Mouse (Mus musculus) embryonic facial prominence, embryonic 15.5 days (tissue): ENCODE data around the gene Sipa1l2. TPM values are rescaled to one million over a fixed set of nuclear protein-coding genes. Genes with fewer than 3 reads are reported as not detected.

ENCODE experiments used
- ATAC-seq: fragments of 200-750 bp; cut with Nextera tagmentation; 2 replicates; pipeline ENCODE4 v1.8.0; 2017; ENCODE audit warnings: low read depth, moderate TSS enrichment; ENCODE audit not compliant: insufficient number of reproducible peaks, low FRiP score, low TSS enrichment
- H3K27ac ChIP-seq: fragments of 300-500 bp; sonication (generic); replicated peaks from 2 replicates; pipeline ENCODE4 v1.5.1; 2015; ENCODE audit warnings: mild to moderate bottlenecking, inconsistent platforms
- H3K27me3 ChIP-seq: fragments of 300-500 bp; sonication (generic); 2 replicates; pipeline ENCODE4 v1.6.1; 2015; ENCODE audit warnings: inconsistent platforms
- H3K36me3 ChIP-seq: fragments of 300-500 bp; sonication (generic); 2 replicates; pipeline ENCODE4 v1.6.1; 2015; ENCODE audit warnings: mild to moderate bottlenecking, inconsistent platforms
- H3K4me1 ChIP-seq: fragments of 300-500 bp; sonication (generic); 2 replicates; pipeline ENCODE4 v1.6.1; 2015; ENCODE audit warnings: inconsistent platforms
- H3K4me2 ChIP-seq: fragments of 300-500 bp; sonication (generic); replicated peaks from 2 replicates; pipeline ENCODE4 v1.6.1; 2015; ENCODE audit warnings: mild to moderate bottlenecking, inconsistent platforms
- H3K4me3 ChIP-seq: fragments of 300-500 bp; sonication (generic); replicated peaks from 2 replicates; pipeline ENCODE4 v1.5.1; 2015; ENCODE audit warnings: mild to moderate bottlenecking, inconsistent platforms
- H3K9ac ChIP-seq: fragments of 300-500 bp; sonication (generic); 2 replicates; pipeline ENCODE4 v1.6.1; 2015; ENCODE audit warnings: inconsistent platforms
- H3K9me3 ChIP-seq: fragments of 300-500 bp; sonication (generic); replicated peaks from 2 replicates; pipeline ENCODE4 v1.6.1; 2016; ENCODE audit warnings: inconsistent platforms
- WGBS: fragments of 180-500 bp; shearing (Covaris S2); methylation state at CpG from one replicate; pipeline ENCODE4 v1.1.7; 2015; 5-methylcytosine and 5-hydroxymethylcytosine counted together
- polyA plus RNA-seq: library from polyadenylated mRNA; unstranded; fragments of >200 nt; fragmentation: Nextera tagmentation; extraction: Ambion mirVana; gene quantifications from 2 replicates; pipeline ENCODE4 v1.2.1, GENCODE M21; 2015

The Sipa1l2 gene
- polyA plus RNA-seq, 1 experiment from 2014 or later = 12.6 TPM

GRCm38 (mm10) chr8:125574280-125574679, 4.7 kb upstream of the Sipa1l2 start:
- no peak overlapping the region for H3K4me3 ChIP-seq
- 26% methylated on average over 4 of the region's 4 CpGs for whole genome bisulfite sequencing
- no peak for ATAC-seq
- H3K27ac ChIP-seq = no peak overlapping the region
- H3K27me3 ChIP-seq = no peaks in the 10 kb centered on the region
- H3K9me3 ChIP-seq = no peaks in the 10 kb centered on the region
- H3K9ac ChIP-seq = no peak overlapping the region
- no peaks in the 10 kb centered on the region for H3K36me3 ChIP-seq
- peaks cover 5% of the 10 kb centered on the region for H3K4me1 ChIP-seq
- no peak overlapping the region for H3K4me2 ChIP-seq

DNA sequence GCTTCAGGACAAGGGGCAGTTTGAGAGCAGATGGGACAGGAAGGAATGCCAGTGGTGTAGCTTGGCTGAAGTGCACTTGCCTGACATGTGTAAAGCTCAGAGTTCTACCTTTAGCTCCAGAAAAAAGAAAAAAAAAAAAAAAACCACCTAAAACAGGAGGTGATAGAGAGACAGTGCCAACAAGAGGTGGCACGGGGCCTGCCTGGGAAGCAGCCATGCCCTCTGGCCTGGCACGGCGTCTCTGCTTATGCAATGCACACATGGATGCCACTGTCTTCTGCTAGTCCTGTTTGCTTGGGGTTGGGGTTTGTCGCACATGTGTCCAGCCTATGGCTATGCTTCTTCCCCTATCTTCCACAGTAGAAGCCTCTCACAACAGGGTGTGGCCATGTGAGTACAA, 2.6 kb upstream of the Sipa1l2 start:
- Histone ChIP-seq H3K9me3 (no peaks in the 10 kb centered on the region), H3K27me3 (no peaks in the 10 kb centered on the region), H3K4me1 (peaks cover 18% of the 10 kb centered on the region), H3K9ac (no peak overlapping the region), H3K4me3 (no peak overlapping the region), H3K36me3 (no peaks in the 10 kb centered on the region), H3K27ac (no peak overlapping the region), H3K4me2 (no peak overlapping the region)
- ATAC-seq = no peak
- WGBS = 94% methylated on average over 4 of the region's 4 CpGs

- Histone ChIP-seq H3K36me3 (no peaks in the 10 kb centered on the region), H3K4me3 (no peak overlapping the region), H3K9me3 (no peaks in the 10 kb centered on the region), H3K4me1 (peaks cover 18% of the 10 kb centered on the region), H3K9ac (no peak overlapping the region), H3K4me2 (no peak overlapping the region), H3K27ac (no peak overlapping the region), H3K27me3 (no peaks in the 10 kb centered on the region)
- ATAC-seq = no peak
- WGBS = 63% methylated on average over 12 of the region's 12 CpGs
Measured at GRCm38 (mm10) chr8:125570835-125571465, 1.3 kb upstream of the Sipa1l2 start.

GRCm38 (mm10) chr8:125570389-125570788, 781 bp upstream of the Sipa1l2 start:
- Histone ChIP-seq H3K27ac (0 out of 2 replicates have a peak overlapping the region, but pooled peaks have one; percentile 5), H3K36me3 (no peaks in the 10 kb centered on the region), H3K9ac (peak overlapping the region; percentile 40), H3K4me1 (peaks cover 18% of the 10 kb centered on the region), H3K9me3 (no peaks in the 10 kb centered on the region), H3K4me3 (peak overlapping the region; percentile 69), H3K27me3 (no peaks in the 10 kb centered on the region), H3K4me2 (peak overlapping the region; percentile 89)
- no peak for ATAC-seq
- 13% methylated on average over 13 of the region's 13 CpGs for WGBS

DNA sequence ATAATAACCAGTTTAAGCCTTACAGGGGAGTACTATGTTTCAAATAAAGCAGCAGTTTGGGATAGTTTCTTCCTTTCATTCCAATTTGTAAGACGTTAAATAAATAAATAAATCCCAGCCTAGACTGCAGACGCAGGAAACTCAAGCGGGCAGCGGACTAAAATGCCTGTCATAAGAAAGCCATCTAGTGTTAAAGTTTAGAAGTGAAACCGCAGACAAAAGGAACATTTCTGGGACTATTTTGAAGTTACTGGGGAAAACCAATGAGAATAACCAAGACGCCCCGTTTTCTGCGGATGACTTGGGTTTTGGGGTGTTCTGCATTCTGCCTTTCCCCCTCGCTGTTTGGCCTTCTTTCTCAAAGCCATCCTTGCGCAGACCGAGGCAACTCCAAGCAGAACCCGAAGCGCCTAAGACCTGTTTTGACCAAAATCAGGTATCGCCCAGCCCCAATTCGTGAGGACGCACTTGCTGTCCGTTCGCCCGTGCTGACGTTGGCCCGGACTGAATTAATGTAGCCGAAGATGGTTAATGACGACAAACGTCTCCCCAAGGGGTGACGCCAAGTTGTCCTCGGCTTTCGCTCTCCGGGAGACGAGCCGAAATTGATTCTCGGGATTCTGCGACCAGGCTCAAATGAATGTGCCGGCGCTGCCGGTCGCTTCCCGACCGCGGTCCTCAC, 616 bp downstream of the Sipa1l2 start:
- Histone ChIP-seq H3K36me3 (no peaks in the 10 kb centered on the region), H3K9ac (peak overlapping the region; percentile 73), H3K27me3 (no peaks in the 10 kb centered on the region), H3K27ac (peak overlapping the region; percentile 69), H3K4me3 (peak overlapping the region; percentile 69), H3K4me2 (peak overlapping the region; percentile 89), H3K4me1 (peaks cover 21% of the 10 kb centered on the region), H3K9me3 (no peaks in the 10 kb centered on the region)
- WGBS = under 1% methylated on average over 39 of the region's 39 CpGs
- no peak for ATAC-seq

DNA sequence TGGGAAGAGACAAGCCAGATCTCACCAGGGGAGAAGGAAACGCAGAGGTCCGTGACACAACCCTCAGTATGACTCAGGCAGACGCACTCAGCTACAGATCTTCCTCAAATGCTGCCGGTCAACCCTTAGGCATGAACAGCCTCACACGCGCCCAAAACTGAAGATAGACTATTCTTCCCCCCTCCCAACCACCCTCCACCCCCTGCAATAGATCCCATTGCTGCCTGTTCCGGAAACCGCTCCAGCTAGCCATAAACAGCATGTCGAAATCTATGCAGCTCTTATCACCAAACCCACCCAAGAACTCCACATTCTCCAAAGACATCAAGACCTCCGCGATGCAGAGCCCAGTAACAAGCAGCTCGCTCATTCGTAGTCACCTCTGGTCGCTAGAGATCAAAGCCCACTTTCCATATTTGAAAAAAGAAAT, 1.2 kb downstream of the Sipa1l2 start:
- ATAC-seq = no peak
- Histone ChIP-seq H3K27me3 (no peaks in the 10 kb centered on the region), H3K27ac (0 out of 2 replicates have a peak overlapping the region, but pooled peaks have one; percentile 69), H3K9ac (no peak overlapping the region), H3K4me3 (peak overlapping the region; percentile 69), H3K36me3 (no peaks in the 10 kb centered on the region), H3K4me2 (peak overlapping the region; percentile 89), H3K9me3 (no peaks in the 10 kb centered on the region), H3K4me1 (peaks cover 21% of the 10 kb centered on the region)
- under 1% methylated on average over 14 of the region's 14 CpGs for whole genome bisulfite sequencing

DNA sequence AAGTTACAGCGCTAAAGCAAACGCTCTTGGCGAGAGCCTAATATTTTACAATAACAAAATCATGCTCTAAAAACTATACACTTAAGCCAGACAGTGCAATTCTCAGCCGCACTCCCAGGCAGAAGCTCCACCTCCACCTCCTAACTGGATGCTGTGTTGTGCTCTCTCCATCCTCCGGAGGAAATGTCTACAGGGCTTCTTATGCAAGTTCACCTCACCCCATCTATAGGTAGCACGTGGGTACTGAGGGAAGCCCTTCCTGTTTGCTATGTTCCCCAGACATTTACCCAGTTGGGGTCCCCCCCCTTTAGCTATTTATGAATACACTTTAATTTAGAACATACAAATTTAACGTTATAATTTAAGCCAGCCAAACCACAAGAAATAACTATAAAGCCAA, 2.0 kb downstream of the Sipa1l2 start:
- peak overlapping the region; percentile 69 for H3K4me3 ChIP-seq

DNA sequence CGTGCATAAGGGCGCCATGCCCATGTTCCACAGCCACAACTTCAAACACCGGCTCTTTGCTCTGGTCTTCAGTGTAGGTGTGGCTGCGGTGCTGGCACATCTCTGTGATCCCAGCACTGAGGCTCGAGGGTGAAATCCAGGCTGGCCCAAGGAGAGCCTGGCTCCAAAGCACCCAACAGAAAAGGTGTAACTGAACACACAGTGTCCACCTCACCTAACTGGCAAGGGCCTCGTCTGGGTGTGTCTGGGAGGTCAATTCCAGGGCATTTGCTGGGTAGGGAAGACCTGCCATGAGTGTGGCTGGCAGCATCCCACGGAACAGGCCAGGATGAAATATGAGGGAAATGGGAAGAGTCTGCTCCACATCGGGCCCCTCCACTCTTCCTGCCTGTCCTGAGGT, 6.7 kb downstream of the Sipa1l2 start:
- Histone ChIP-seq H3K9ac (no peak overlapping the region), H3K4me2 (no peak overlapping the region), H3K9me3 (no peaks in the 10 kb centered on the region), H3K4me1 (peaks cover 56% of the 10 kb centered on the region), H3K27ac (no peak overlapping the region; the same call in 1 of the 2 replicates), H3K27me3 (no peaks in the 10 kb centered on the region), H3K36me3 (no peaks in the 10 kb centered on the region), H3K4me3 (no peak overlapping the region)
- ATAC-seq = no peak
- WGBS = 63% methylated on average over 8 of the region's 8 CpGs

More for the DNA sequence above, 2.0 kb downstream of the Sipa1l2 start:
- Histone ChIP-seq H3K27me3 (no peaks in the 10 kb centered on the region), H3K9me3 (no peaks in the 10 kb centered on the region), H3K9ac (no peak overlapping the region), H3K27ac (no peak overlapping the region), H3K36me3 (no peaks in the 10 kb centered on the region), H3K4me2 (peak overlapping the region; percentile 89), H3K4me1 (peaks cover 27% of the 10 kb centered on the region)
- no peak for ATAC-seq
- WGBS = 40% methylated on average over 7 of the region's 7 CpGs

GRCm38 (mm10) chr8:125560825-125561490, 8.7 kb downstream of the Sipa1l2 start:
- H3K27ac ChIP-seq = peak overlapping the region; percentile 29; the same call in 1 of the 2 replicates
- no peaks in the 10 kb centered on the region for H3K36me3 ChIP-seq
- H3K9ac ChIP-seq = no peak overlapping the region
- no peak for ATAC-seq
- peaks cover 69% of the 10 kb centered on the region for H3K4me1 ChIP-seq
- no peaks in the 10 kb centered on the region for H3K9me3 ChIP-seq
- no peak overlapping the region for H3K4me2 ChIP-seq
- H3K4me3 ChIP-seq = no peak overlapping the region
- no peaks in the 10 kb centered on the region for H3K27me3 ChIP-seq
- whole genome bisulfite sequencing = 63% methylated on average over 11 of the region's 11 CpGs

DNA sequence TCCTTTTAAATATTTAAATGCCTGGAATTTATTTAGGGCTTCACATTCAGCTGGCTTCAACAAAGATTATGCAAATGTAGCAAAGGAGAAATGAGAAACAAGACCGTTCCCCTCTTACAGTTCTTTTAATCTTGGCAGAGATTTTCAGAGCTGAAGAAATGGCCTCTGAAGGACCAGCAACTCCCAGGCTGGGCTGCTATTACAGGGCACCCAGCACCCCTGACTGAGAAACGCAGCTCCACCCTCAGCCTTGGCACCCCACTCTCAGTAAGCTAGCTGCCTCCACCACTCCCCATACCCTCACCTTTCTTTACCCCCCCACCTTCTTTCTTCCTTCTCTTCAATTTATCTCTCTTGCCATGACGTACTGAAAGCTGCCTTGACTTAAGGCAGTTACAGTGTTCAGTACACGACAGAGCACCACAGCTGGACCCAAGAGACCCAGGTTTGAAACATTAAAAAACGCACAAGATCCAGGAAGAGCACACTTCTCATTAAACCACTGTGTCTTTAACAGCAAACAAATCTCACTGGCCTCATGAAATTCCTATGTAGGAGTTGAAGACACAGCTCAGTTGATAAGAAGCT, 10.4 kb downstream of the Sipa1l2 start:
- Histone ChIP-seq H3K27ac (peak overlapping the region; percentile 84), H3K27me3 (no peaks in the 10 kb centered on the region), H3K9ac (no peak overlapping the region), H3K36me3 (no peaks in the 10 kb centered on the region), H3K4me1 (peaks cover 71% of the 10 kb centered on the region), H3K9me3 (no peaks in the 10 kb centered on the region), H3K4me3 (no peak overlapping the region), H3K4me2 (peak overlapping the region; percentile 38)
- ATAC-seq = no peak
- 27% methylated on average over 5 of the region's 5 CpGs for WGBS
